Mouse (Mus musculus) forebrain, embryonic 11.5 days (tissue): ENCODE measurements around the gene Lipe. TPM values are rescaled to one million over a fixed set of nuclear protein-coding genes. Genes with fewer than 3 reads are reported as not detected.

Experiments used
- ATAC-seq: fragments of 200-750 bp; cut with Nextera tagmentation; replicated peaks from 2 replicates; pipeline ENCODE4 v1.8.0; 2017; ENCODE audit warnings: moderate TSS enrichment; ENCODE audit not compliant: low FRiP score
- DNase-seq: peaks from one replicate; pipeline ENCODE4 v3.0.0-alpha.2; 2017; ENCODE audit warnings: low spot score
- H3K27ac ChIP-seq: fragments of 300-500 bp; sonication (generic); 2 replicates; pipeline ENCODE4 v1.5.1; 2014; ENCODE audit warnings: low read depth, low read length
- H3K27me3 ChIP-seq: fragments of 300-500 bp; sonication (generic); 2 replicates; pipeline ENCODE4 v1.6.1; 2014; ENCODE audit warnings: mild to moderate bottlenecking, low read length, mixed read lengths; ENCODE audit not compliant: control insufficient read depth, insufficient read depth
- H3K36me3 ChIP-seq: fragments of 300-500 bp; sonication (generic); 2 replicates; pipeline ENCODE4 v1.6.1; 2014; ENCODE audit warnings: mild to moderate bottlenecking, low read length, moderate library complexity, mixed read lengths; ENCODE audit not compliant: control insufficient read depth, insufficient read depth
- H3K4me1 ChIP-seq: fragments of 300-500 bp; sonication (generic); replicated peaks from 2 replicates; pipeline ENCODE4 v1.6.1; 2014; ENCODE audit warnings: low read length, mixed read lengths; ENCODE audit not compliant: control insufficient read depth, insufficient read depth
- H3K4me2 ChIP-seq: fragments of 300-500 bp; sonication (generic); 2 replicates; pipeline ENCODE4 v1.6.1; 2014; ENCODE audit warnings: low read depth, mild to moderate bottlenecking, low read length, moderate library complexity, mixed read lengths; ENCODE audit not compliant: severe bottlenecking
- H3K4me3 ChIP-seq: fragments of 300-500 bp; sonication (generic); 2 replicates; pipeline ENCODE4 v1.5.1; 2014; ENCODE audit warnings: low read depth, low read length
- H3K9ac ChIP-seq: fragments of 300-500 bp; sonication (generic); 2 replicates; pipeline ENCODE4 v1.6.1; 2014; ENCODE audit warnings: low read length
- H3K9me3 ChIP-seq: fragments of 300-500 bp; sonication (generic); 2 replicates; pipeline ENCODE4 v1.6.1; 2016; ENCODE audit warnings: low read length, mixed read lengths; ENCODE audit not compliant: control insufficient read depth
- WGBS: fragments of 180-500 bp; shearing (Covaris S2); extraction: QIAGEN DNeasy Blood & Tissue Kit; methylation state at CpG from one replicate; pipeline ENCODE4 v1.1.7; 2014; 5-methylcytosine and 5-hydroxymethylcytosine counted together
- polyA plus RNA-seq: library from polyadenylated mRNA; unstranded; fragments of >200 nt; fragmentation: Nextera tagmentation; extraction: Ambion mirVana; gene quantifications from 2 replicates; pipeline ENCODE4 v1.2.1, GENCODE M21; 2014

Lipe gene
- polyA plus RNA-seq, 1 experiment from 2014 or later = 3.0 TPM

- peak; percentile 51 for DNase-seq
- H3K4me1 ChIP-seq = no peaks in the 10 kb centered on the region
These were observed 23.9 kb upstream of the Lipe start for GRCm38 (mm10) chr7:25422286-25422841.

DNA sequence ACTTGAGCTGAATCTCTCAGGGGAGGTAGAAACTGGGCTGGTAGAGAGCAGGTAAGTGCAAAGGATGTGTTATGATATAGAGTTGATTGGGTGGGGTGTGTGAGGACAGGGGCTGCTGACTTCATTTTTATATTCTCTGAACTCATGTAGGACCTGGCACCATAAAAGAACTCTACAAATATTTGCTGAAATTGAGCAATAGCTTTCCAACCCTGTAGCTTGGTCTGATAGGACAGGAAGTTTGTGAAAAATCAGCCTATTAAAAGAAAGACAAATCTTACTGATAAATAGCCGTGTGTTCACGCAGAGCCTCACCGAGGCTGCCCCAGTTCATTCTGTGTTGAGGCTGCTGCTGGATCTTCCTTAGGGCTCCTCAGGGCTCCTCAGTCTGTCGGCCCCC lies 21.4 kb upstream of the Lipe start:
- ATAC-seq (no peak), DNase-seq (peak; percentile 2)
- Histone ChIP-seq H3K4me1 (no peaks in the 10 kb centered on the region), H3K27me3 (no peaks in the 10 kb centered on the region), H3K27ac (no peak overlapping the region), H3K4me3 (no peak overlapping the region), H3K4me2 (no peak overlapping the region), H3K36me3 (no peaks in the 10 kb centered on the region), H3K9me3 (no peaks in the 10 kb centered on the region), H3K9ac (no peak overlapping the region)
- 91% methylated on average over 4 of the region's 4 CpGs for WGBS

More at GRCm38 (mm10) chr7:25422286-25422841, 23.9 kb upstream of the Lipe start:
- Histone ChIP-seq H3K36me3 (no peaks in the 10 kb centered on the region), H3K9ac (no peak overlapping the region), H3K27me3 (no peaks in the 10 kb centered on the region), H3K27ac (no peak overlapping the region), H3K4me2 (no peak overlapping the region), H3K9me3 (no peaks in the 10 kb centered on the region), H3K4me3 (no peak overlapping the region)
- WGBS = 75% methylated on average over 16 of the region's 16 CpGs
- no peak for ATAC-seq

DNA sequence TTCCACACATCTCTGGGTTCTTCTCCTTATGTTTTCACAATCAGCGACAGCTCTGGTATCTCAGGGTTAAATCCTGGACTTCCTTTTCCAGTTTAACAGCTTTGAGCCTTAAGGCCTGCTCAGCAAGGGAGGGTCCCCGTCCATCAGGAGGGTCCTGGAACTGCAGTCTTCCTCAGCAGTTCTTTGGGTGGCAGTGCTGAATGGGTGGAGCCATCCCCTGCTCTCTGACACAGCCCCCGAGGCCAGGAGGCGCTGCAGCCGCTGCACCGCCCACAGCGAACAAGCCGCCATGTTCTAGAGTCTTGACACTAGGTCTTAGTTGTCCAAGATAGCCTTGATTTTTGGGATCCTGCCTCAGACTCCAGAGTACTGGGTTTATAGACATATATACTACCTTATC lies 21.0 kb upstream of the Lipe start:
- Histone ChIP-seq H3K4me2 (no peak overlapping the region), H3K27ac (no peak overlapping the region), H3K4me3 (no peak overlapping the region), H3K4me1 (no peaks in the 10 kb centered on the region), H3K36me3 (no peaks in the 10 kb centered on the region), H3K9ac (no peak overlapping the region), H3K27me3 (no peaks in the 10 kb centered on the region), H3K9me3 (no peaks in the 10 kb centered on the region)
- 90% methylated on average over 8 of the region's 8 CpGs for WGBS
- DNase-seq (peak; percentile 49), ATAC-seq (no peak)

DNA sequence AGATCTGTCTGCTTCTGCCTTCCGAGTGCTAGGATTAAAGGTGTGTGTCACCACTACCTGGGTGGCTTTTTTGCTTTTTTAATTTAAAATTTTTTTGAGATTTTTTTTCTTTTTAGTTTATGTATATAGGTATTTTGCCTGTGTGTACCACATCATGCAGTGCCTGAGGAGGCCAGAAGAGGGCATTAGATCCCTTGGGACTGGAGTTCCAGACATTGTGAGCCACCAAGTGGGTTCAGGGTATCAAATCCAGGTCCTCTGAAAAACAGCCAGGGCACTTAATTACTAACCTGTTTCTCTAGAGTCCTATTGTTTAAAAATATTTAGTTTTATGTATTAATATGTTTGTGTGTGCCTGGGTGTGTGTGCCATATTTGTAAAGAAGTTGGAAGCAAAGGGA lies 19.1 kb upstream of the Lipe start:
- H3K27me3 ChIP-seq = no peaks in the 10 kb centered on the region
- DNase-seq (no peak), ATAC-seq (no peak)
- H3K36me3 ChIP-seq = no peaks in the 10 kb centered on the region
- H3K27ac ChIP-seq = no peak overlapping the region
- no peak overlapping the region for H3K4me2 ChIP-seq
- H3K9me3 ChIP-seq = no peaks in the 10 kb centered on the region
- no peak overlapping the region for H3K4me3 ChIP-seq
- H3K9ac ChIP-seq = no peak overlapping the region
- no peaks in the 10 kb centered on the region for H3K4me1 ChIP-seq
- 78% methylated on average over 1 of the region's 1 CpGs for WGBS

- Histone ChIP-seq H3K27me3 (no peaks in the 10 kb centered on the region), H3K27ac (no peak within 1 kb of the TSS), H3K9me3 (no peaks in the 10 kb centered on the region), H3K4me3 (no peak within 1 kb of the TSS), H3K36me3 (no peaks in the 10 kb centered on the region), H3K4me1 (no peaks in the 10 kb centered on the region), H3K4me2 (no peak within 1 kb of the TSS), H3K9ac (no peak within 1 kb of the TSS)
- DNase-seq = no peak
- WGBS = 55% methylated on average over 7 of the region's 7 CpGs
- ATAC-seq = no peak
These were observed 14.4 kb upstream of the Lipe start, which contains the start of gene Cxcl17 for GRCm38 (mm10) chr7:25412833-25413441. TSS of gene Cxcl17 (minus strand) at chr7:25412886.

GRCm38 (mm10) chr7:25411861-25412260 lies 13.4 kb upstream of the Lipe start:
- no peaks in the 10 kb centered on the region for H3K36me3 ChIP-seq
- DNase-seq = no peak
- H3K27ac ChIP-seq = no peak overlapping the region
- no peak for ATAC-seq
- no peak overlapping the region for H3K4me2 ChIP-seq
- H3K4me3 ChIP-seq = no peak overlapping the region
- no peaks in the 10 kb centered on the region for H3K4me1 ChIP-seq
- no peak overlapping the region for H3K9ac ChIP-seq
- H3K9me3 ChIP-seq = no peaks in the 10 kb centered on the region
- WGBS = 83% methylated on average over 3 of the region's 3 CpGs
- H3K27me3 ChIP-seq = no peaks in the 10 kb centered on the region

- ATAC-seq = no peak
These were observed 12.6 kb upstream of the Lipe start for GRCm38 (mm10) chr7:25410969-25411615.

GRCm38 (mm10) chr7:25409114-25409760 lies 10.7 kb upstream of the Lipe start:
- WGBS = 45% methylated on average over 4 of the region's 4 CpGs
- DNase-seq = no peak
- Histone ChIP-seq H3K27ac (no peak overlapping the region), H3K36me3 (no peaks in the 10 kb centered on the region), H3K4me2 (no peak overlapping the region), H3K27me3 (no peaks in the 10 kb centered on the region), H3K9ac (no peak overlapping the region), H3K9me3 (no peaks in the 10 kb centered on the region), H3K4me3 (no peak overlapping the region), H3K4me1 (no peaks in the 10 kb centered on the region)
- ATAC-seq = no peak

More at GRCm38 (mm10) chr7:25410969-25411615, 12.6 kb upstream of the Lipe start:
- H3K27ac ChIP-seq = no peak overlapping the region
- H3K4me3 ChIP-seq = no peak overlapping the region
- H3K4me1 ChIP-seq = no peaks in the 10 kb centered on the region
- no peaks in the 10 kb centered on the region for H3K9me3 ChIP-seq
- no peaks in the 10 kb centered on the region for H3K36me3 ChIP-seq
- no peak overlapping the region for H3K4me2 ChIP-seq
- no peak for DNase-seq
- WGBS = 69% methylated on average over 1 of the region's 1 CpGs
- no peak overlapping the region for H3K9ac ChIP-seq
- no peaks in the 10 kb centered on the region for H3K27me3 ChIP-seq
